Mouse (Mus musculus): ENCODE measurements around the gene Setx. TPM values are rescaled to one million over a fixed set of nuclear protein-coding genes. Genes with fewer than 3 reads are reported as not detected.
A peak's percentile ranks its signal among the peaks of the same experiment; 100 is the strongest.

The Setx gene
- polyA plus RNA-seq, 1 experiment from 2014 or later = 9.3 TPM

- Histone ChIP-seq H3K36me3 (ENCODE audit: control insufficient read depth, insufficient read depth, low read length) (no peaks in the 10 kb centered on the region), H3K27me3 (replicated peaks; ENCODE audit: control insufficient read depth, insufficient read depth, low read length) (peaks cover 19% of the 10 kb centered on the region), H3K9me3 (ENCODE audit: control insufficient read depth, low read length) (no peaks in the 10 kb centered on the region), H3K27ac (replicated peaks; ENCODE audit: low read depth, low read length) (no peak overlapping the region), H3K4me1 (ENCODE audit: control insufficient read depth, insufficient read depth, low read length) (peaks cover 12% of the 10 kb centered on the region), H3K4me2 (ENCODE audit: low read depth, low read length) (peak overlapping the region; percentile 99), H3K9ac (ENCODE audit: low read depth, low read length) (peak overlapping the region; percentile 61), H3K4me3 (ENCODE audit: low read depth, low read length) (peak overlapping the region; percentile 49)
- DNase-seq (ENCODE audit: low spot score) (peak; percentile 22), ATAC-seq (ENCODE audit: low read depth) (peak; percentile 70; the same call in 1 of the 2 replicates)
- 2% methylated on average over 38 of the region's 61 CpGs for WGBS
These were observed 70.8 kb downstream of the Setx start for GRCm38 (mm10) chr2:29194547-29195463.

- Histone ChIP-seq H3K4me3 (ENCODE audit: low read depth, low read length) (no peak overlapping the region), H3K9ac (ENCODE audit: low read depth, low read length) (no peak overlapping the region), H3K27ac (replicated peaks; ENCODE audit: low read depth, low read length) (no peak overlapping the region), H3K4me2 (ENCODE audit: low read depth, low read length) (no peak overlapping the region), H3K4me1 (ENCODE audit: control insufficient read depth, insufficient read depth, low read length) (peaks cover 12% of the 10 kb centered on the region), H3K27me3 (replicated peaks; ENCODE audit: control insufficient read depth, insufficient read depth, low read length) (peaks cover 19% of the 10 kb centered on the region), H3K9me3 (ENCODE audit: control insufficient read depth, low read length) (no peaks in the 10 kb centered on the region), H3K36me3 (ENCODE audit: control insufficient read depth, insufficient read depth, low read length) (no peaks in the 10 kb centered on the region)
- no peak for DNase-seq (ENCODE audit: low spot score)
- WGBS = 65% methylated on average over 12 of the region's 12 CpGs
- no peak for ATAC-seq (ENCODE audit: low read depth)
These were observed 72.9 kb downstream of the Setx start for GRCm38 (mm10) chr2:29196844-29197243.

- Histone ChIP-seq H3K4me1 (ENCODE audit: control insufficient read depth, insufficient read depth, low read length) (peaks cover 12% of the 10 kb centered on the region), H3K27me3 (replicated peaks; ENCODE audit: control insufficient read depth, insufficient read depth, low read length) (peaks cover 19% of the 10 kb centered on the region), H3K4me3 (ENCODE audit: low read depth, low read length) (no peak overlapping the region), H3K36me3 (ENCODE audit: control insufficient read depth, insufficient read depth, low read length) (no peaks in the 10 kb centered on the region), H3K9ac (ENCODE audit: low read depth, low read length) (no peak overlapping the region), H3K9me3 (ENCODE audit: control insufficient read depth, low read length) (no peaks in the 10 kb centered on the region), H3K27ac (replicated peaks; ENCODE audit: low read depth, low read length) (no peak overlapping the region), H3K4me2 (ENCODE audit: low read depth, low read length) (no peak overlapping the region)
- DNase-seq (ENCODE audit: low spot score) (no peak), ATAC-seq (ENCODE audit: low read depth) (no peak)
- WGBS = 65% methylated on average over 5 of the region's 5 CpGs
These were observed 74.5 kb downstream of the Setx start for GRCm38 (mm10) chr2:29198446-29198845.

GRCm38 (mm10) chr2:29199909-29200308 is 75.9 kb downstream of the Setx start:
- H3K4me3 ChIP-seq (ENCODE audit: low read depth, low read length) = no peak overlapping the region
- H3K36me3 ChIP-seq (ENCODE audit: control insufficient read depth, insufficient read depth, low read length) = no peaks in the 10 kb centered on the region
- peaks cover 6% of the 10 kb centered on the region for H3K4me1 ChIP-seq (ENCODE audit: control insufficient read depth, insufficient read depth, low read length)
- 7% methylated on average over 3 of the region's 3 CpGs for WGBS
- H3K4me2 ChIP-seq (ENCODE audit: low read depth, low read length) = no peak overlapping the region
- peak; percentile 18 for DNase-seq (ENCODE audit: low spot score)
- H3K27me3 ChIP-seq (replicated peaks; ENCODE audit: control insufficient read depth, insufficient read depth, low read length) = peaks cover 15% of the 10 kb centered on the region
- ATAC-seq (ENCODE audit: low read depth) = no peak
- no peak overlapping the region for H3K9ac ChIP-seq (ENCODE audit: low read depth, low read length)
- no peaks in the 10 kb centered on the region for H3K9me3 ChIP-seq (ENCODE audit: control insufficient read depth, low read length)
- no peak overlapping the region for H3K27ac ChIP-seq (replicated peaks; ENCODE audit: low read depth, low read length)

- no peak overlapping the region for H3K27ac ChIP-seq (replicated peaks; ENCODE audit: low read depth, low read length)
- H3K4me3 ChIP-seq (ENCODE audit: low read depth, low read length) = no peak overlapping the region
- H3K4me2 ChIP-seq (ENCODE audit: low read depth, low read length) = no peak overlapping the region
- no peak overlapping the region for H3K9ac ChIP-seq (ENCODE audit: low read depth, low read length)
- no peaks in the 10 kb centered on the region for H3K4me1 ChIP-seq (ENCODE audit: control insufficient read depth, insufficient read depth, low read length)
- H3K36me3 ChIP-seq (ENCODE audit: control insufficient read depth, insufficient read depth, low read length) = no peaks in the 10 kb centered on the region
- H3K9me3 ChIP-seq (ENCODE audit: control insufficient read depth, low read length) = no peaks in the 10 kb centered on the region
- DNase-seq (ENCODE audit: low spot score) (no peak), ATAC-seq (ENCODE audit: low read depth) (no peak)
- 50% methylated on average over 11 of the region's 11 CpGs for WGBS
- peaks cover under 1% of the 10 kb centered on the region for H3K27me3 ChIP-seq (replicated peaks; ENCODE audit: control insufficient read depth, insufficient read depth, low read length)
These were observed 77.4 kb downstream of the Setx start for GRCm38 (mm10) chr2:29201223-29201955.

GRCm38 (mm10) chr2:29206156-29206555 is 82.2 kb downstream of the Setx start:
- no peak overlapping the region for H3K27ac ChIP-seq (replicated peaks; ENCODE audit: low read depth, low read length)
- no peaks in the 10 kb centered on the region for H3K36me3 ChIP-seq (ENCODE audit: control insufficient read depth, insufficient read depth, low read length)
- no peak for DNase-seq (ENCODE audit: low spot score)
- no peak for ATAC-seq (ENCODE audit: low read depth)
- no peak overlapping the region for H3K4me3 ChIP-seq (ENCODE audit: low read depth, low read length)
- H3K27me3 ChIP-seq (replicated peaks; ENCODE audit: control insufficient read depth, insufficient read depth, low read length) = no peaks in the 10 kb centered on the region
- no peaks in the 10 kb centered on the region for H3K9me3 ChIP-seq (ENCODE audit: control insufficient read depth, low read length)
- no peaks in the 10 kb centered on the region for H3K4me1 ChIP-seq (ENCODE audit: control insufficient read depth, insufficient read depth, low read length)
- no peak overlapping the region for H3K4me2 ChIP-seq (ENCODE audit: low read depth, low read length)
- WGBS = 37% methylated on average over 7 of the region's 8 CpGs
- no peak overlapping the region for H3K9ac ChIP-seq (ENCODE audit: low read depth, low read length)

DNA sequence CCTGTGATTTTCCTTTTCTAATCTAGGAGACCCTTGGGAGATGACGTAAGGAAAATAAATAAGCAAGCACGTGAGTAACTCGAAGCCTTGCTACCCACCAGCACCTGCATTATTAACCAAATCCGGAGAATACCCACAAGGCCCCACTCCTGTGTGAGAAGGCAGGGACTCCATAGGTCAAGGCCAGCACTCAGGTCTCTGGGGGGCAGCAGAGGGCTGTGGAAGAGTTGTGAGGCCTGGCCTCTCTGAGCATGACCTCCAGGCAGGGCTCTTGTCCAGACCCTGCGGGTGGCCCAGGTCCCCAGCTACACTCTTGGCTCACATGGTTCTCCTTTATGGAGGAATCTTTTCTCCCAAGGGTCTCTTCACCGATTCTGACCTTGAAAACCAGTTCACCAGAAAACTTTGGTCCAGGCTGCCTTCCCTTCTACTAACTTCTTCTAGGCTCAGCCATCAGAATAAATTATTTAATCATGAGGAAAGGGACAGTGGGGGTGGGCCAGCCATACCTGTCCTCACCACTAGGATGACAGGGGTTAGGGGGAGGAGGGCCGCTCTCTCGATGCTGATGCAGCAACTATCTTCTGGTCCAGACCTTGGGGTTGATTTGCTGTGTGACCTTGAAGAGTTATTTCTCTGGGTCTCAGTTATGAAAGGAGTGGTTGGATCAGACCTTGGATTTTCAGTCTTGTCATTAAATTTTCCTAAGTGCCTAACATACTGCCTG is 92.5 kb downstream of the Setx start:
- no peaks in the 10 kb centered on the region for H3K36me3 ChIP-seq (ENCODE audit: control insufficient read depth, insufficient read depth, low read length)
- H3K4me1 ChIP-seq (ENCODE audit: control insufficient read depth, insufficient read depth, low read length) = no peaks in the 10 kb centered on the region
- no peak overlapping the region for H3K27ac ChIP-seq (replicated peaks; ENCODE audit: low read depth, low read length)
- H3K4me2 ChIP-seq (ENCODE audit: low read depth, low read length) = no peak overlapping the region
- WGBS = 42% methylated on average over 8 of the region's 8 CpGs
- ATAC-seq (ENCODE audit: low read depth) (no peak), DNase-seq (ENCODE audit: low spot score) (peak; percentile 23)
- no peaks in the 10 kb centered on the region for H3K9me3 ChIP-seq (ENCODE audit: control insufficient read depth, low read length)
- H3K27me3 ChIP-seq (replicated peaks; ENCODE audit: control insufficient read depth, insufficient read depth, low read length) = no peaks in the 10 kb centered on the region
- no peak overlapping the region for H3K9ac ChIP-seq (ENCODE audit: low read depth, low read length)
- H3K4me3 ChIP-seq (ENCODE audit: low read depth, low read length) = no peak overlapping the region

- no peaks in the 10 kb centered on the region for H3K9me3 ChIP-seq (ENCODE audit: control insufficient read depth, low read length)
- H3K9ac ChIP-seq (ENCODE audit: low read depth, low read length) = no peak overlapping the region
- H3K4me3 ChIP-seq (ENCODE audit: low read depth, low read length) = no peak overlapping the region
- DNase-seq (ENCODE audit: low spot score) (no peak), ATAC-seq (ENCODE audit: low read depth) (no peak)
- 78% methylated on average over 5 of the region's 5 CpGs for WGBS
- no peaks in the 10 kb centered on the region for H3K27me3 ChIP-seq (replicated peaks; ENCODE audit: control insufficient read depth, insufficient read depth, low read length)
- no peaks in the 10 kb centered on the region for H3K36me3 ChIP-seq (ENCODE audit: control insufficient read depth, insufficient read depth, low read length)
- H3K4me2 ChIP-seq (ENCODE audit: low read depth, low read length) = no peak overlapping the region
- no peak overlapping the region for H3K27ac ChIP-seq (replicated peaks; ENCODE audit: low read depth, low read length)
- no peaks in the 10 kb centered on the region for H3K4me1 ChIP-seq (ENCODE audit: control insufficient read depth, insufficient read depth, low read length)
These were observed 93.1 kb downstream of the Setx start for GRCm38 (mm10) chr2:29217042-29217441.

Measured in embryonic facial prominence, embryonic 14.5 days (tissue).